Mouse (Mus musculus) T-helper 2 cell (primary cell): ENCODE results near the gene Klhl29.

ENCODE experiments used
- in situ Hi-C: fragments of 300-600 bp; cut with MboI, MseI; formaldehyde crosslinking; loops from one replicate; pipeline ENCODE4 v1.15.1; 2025; ENCODE audit warnings: high pct_unique_total_duplicates

Gene Klhl29

GRCm38 (mm10) chr12:5038008-5038407, 337.5 kb downstream of the Klhl29 start:
- in situ Hi-C loops: no loop called here

- in situ Hi-C loops: no loop called here
Measured at GRCm38 (mm10) chr12:5029035-5029434, 346.4 kb downstream of the Klhl29 start.
